Mouse (Mus musculus): Measurements from ENCODE around the gene Uhrf1bp1. TPM values are rescaled to one million over a fixed set of nuclear protein-coding genes. Genes with fewer than 3 reads are reported as not detected.

Gene Uhrf1bp1
- polyA plus RNA-seq, 1 experiment from 2014 or later: 2.4 TPM

- Histone ChIP-seq H3K36me3 (ENCODE audit: control insufficient read depth, insufficient read depth) (no peaks in the 10 kb centered on the region), H3K9me3 (replicated peaks; ENCODE audit: control insufficient read depth, low read length) (no peaks in the 10 kb centered on the region), H3K27me3 (ENCODE audit: control insufficient read depth, insufficient read depth, low read depth, low read length) (no peaks in the 10 kb centered on the region), H3K4me2 (ENCODE audit: low read depth, low read length) (no peak overlapping the region), H3K27ac (ENCODE audit: low read length) (no peak overlapping the region), H3K4me3 (ENCODE audit: low read depth, low read length) (no peak overlapping the region), H3K9ac (ENCODE audit: low read depth, low read length) (no peak overlapping the region), H3K4me1 (ENCODE audit: control insufficient read depth, low read depth, low read length) (peaks cover 6% of the 10 kb centered on the region; the same call in 1 of the 2 replicates)
- WGBS (ENCODE audit: insufficient replicate concordance): 56% methylated on average over 2 of the region's 2 CpGs
- no peak for ATAC-seq (ENCODE audit: low read depth)
Measured at GRCm38 (mm10) chr17:27947155-27947554, 90.9 kb downstream of the Uhrf1bp1 start.

Other genes with a start within 250 kb of the Uhrf1bp1 start
- gene Nudt3, start 232.9 kb upstream of the Uhrf1bp1 start, polyA plus RNA-seq (2015; fragmentation: Nextera tagmentation; extraction: Ambion mirVana): 19.2 and 20.5 TPM in 2 replicates
- not detected in 2 replicates for gene RPS10-NUDT3, start 221.2 kb upstream of the Uhrf1bp1 start, polyA plus RNA-seq (2015; fragmentation: Nextera tagmentation; extraction: Ambion mirVana)
- gene Rps10, start 219.8 kb upstream of the Uhrf1bp1 start, polyA plus RNA-seq (2015; fragmentation: Nextera tagmentation; extraction: Ambion mirVana): 432 and 472 TPM in 2 replicates
- gene Pacsin1, start 200.9 kb upstream of the Uhrf1bp1 start, polyA plus RNA-seq (2015; fragmentation: Nextera tagmentation; extraction: Ambion mirVana): 0.22 and 0.26 TPM in 2 replicates
- gene Spdef, start 127.5 kb upstream of the Uhrf1bp1 start, polyA plus RNA-seq (2015; fragmentation: Nextera tagmentation; extraction: Ambion mirVana): 0.12 TPM in 1 of 2 replicates, not detected in the other
- gene D17Wsu92e, start 35.8 kb upstream of the Uhrf1bp1 start, polyA plus RNA-seq (2015; fragmentation: Nextera tagmentation; extraction: Ambion mirVana): 14.3 and 16.8 TPM in 2 replicates
- 105 and 114 TPM in 2 replicates for gene Snrpc, start 18.3 kb upstream of the Uhrf1bp1 start, polyA plus RNA-seq (2015; fragmentation: Nextera tagmentation; extraction: Ambion mirVana)
- 3.7 and 4.4 TPM in 2 replicates for gene Anks1, start 52.9 kb downstream of the Uhrf1bp1 start, polyA plus RNA-seq (2015; fragmentation: Nextera tagmentation; extraction: Ambion mirVana)
- gene Taf11, start 53.4 kb downstream of the Uhrf1bp1 start, polyA plus RNA-seq (2015; fragmentation: Nextera tagmentation; extraction: Ambion mirVana): 20.6 and 21.3 TPM in 2 replicates
- 0.06 and 0.14 TPM in 2 replicates for gene Tcp11, start 224.2 kb downstream of the Uhrf1bp1 start, polyA plus RNA-seq (2015; fragmentation: Nextera tagmentation; extraction: Ambion mirVana)

Measured in liver, embryonic 16.5 days (tissue).